Mouse (Mus musculus): ENCODE results near the gene Gcnt1. TPM values are rescaled to one million over a fixed set of nuclear protein-coding genes. Genes with fewer than 3 reads are reported as not detected.

Gene Gcnt1
- polyA plus RNA-seq, 1 experiment from 2014 or later: 1.1 TPM

GRCm38 (mm10) chr19:17278381-17279051 lies 94.1 kb downstream of the Gcnt1 start:
- no peak overlapping the region for H3K4me3 ChIP-seq (replicated peaks; ENCODE audit: low read depth, low read length)
- no peak overlapping the region for H3K27ac ChIP-seq (replicated peaks; ENCODE audit: low read depth, low read length)
- H3K27me3 ChIP-seq (ENCODE audit: control insufficient read depth, insufficient read depth, low read length): no peaks in the 10 kb centered on the region
- ATAC-seq (ENCODE audit: low FRiP score, low TSS enrichment): no peak
- no peak overlapping the region for H3K9ac ChIP-seq (replicated peaks; ENCODE audit: low read length)
- H3K36me3 ChIP-seq (ENCODE audit: control insufficient read depth, insufficient read depth, low read length): no peaks in the 10 kb centered on the region
- WGBS: 92% methylated on average over 4 of the region's 4 CpGs
- H3K4me1 ChIP-seq (ENCODE audit: control insufficient read depth, insufficient read depth, low read length): no peaks in the 10 kb centered on the region
- no peaks in the 10 kb centered on the region for H3K9me3 ChIP-seq (ENCODE audit: control insufficient read depth, low read length)
- DNase-seq: no peak
- no peak overlapping the region for H3K4me2 ChIP-seq (ENCODE audit: low read length)

Other genes with a start within 250 kb of the Gcnt1 start
- gene Rfk, start 21.2 kb upstream of the Gcnt1 start, polyA plus RNA-seq (2014; fragmentation: Nextera tagmentation; extraction: Ambion mirVana): 56.6 and 71.0 TPM in 2 replicates

Measured in midbrain, embryonic 14.5 days (tissue).